Mouse (Mus musculus) megakaryocyte, embryonic 14.5 days (primary cell): ENCODE measurements at regions not wholly inside any gene's neighbourhood (a gene's known extent, or its start where the extent isn't known, plus 50 kb on each side); places are given as distances from the start of the nearest gene placed in this dataset.

Source experiments
- H3K27me3 ChIP-seq: replicated peaks from 2 replicates; pipeline ENCODE3; 2012; ENCODE audit warnings: inconsistent platforms
- H3K36me3 ChIP-seq: replicated peaks from 2 replicates; pipeline ENCODE3; 2012; ENCODE audit warnings: low read length, inconsistent platforms, mixed read lengths
- H3K4me1 ChIP-seq: 2 replicates; pipeline ENCODE4 v1.6.1; 2012; ENCODE audit warnings: inconsistent platforms
- H3K4me3 ChIP-seq: replicated peaks from 2 replicates; pipeline ENCODE3; 2012; ENCODE audit warnings: moderate library complexity, mild to moderate bottlenecking, inconsistent platforms
- H3K9me3 ChIP-seq: 2 replicates; pipeline ENCODE4 v1.6.1; 2012; ENCODE audit warnings: inconsistent platforms
- FLI1 ChIP-seq: IDR thresholded peaks from 2 replicates; pipeline ENCODE4 v1.6.1; 2012; ENCODE audit warnings: low read length, inconsistent platforms, mixed read lengths
- GATA1 ChIP-seq: IDR thresholded peaks from 3 replicates; pipeline ENCODE4 v1.6.1; 2012; ENCODE audit warnings: mixed read lengths, low read length, inconsistent platforms, borderline replicate concordance

DNA sequence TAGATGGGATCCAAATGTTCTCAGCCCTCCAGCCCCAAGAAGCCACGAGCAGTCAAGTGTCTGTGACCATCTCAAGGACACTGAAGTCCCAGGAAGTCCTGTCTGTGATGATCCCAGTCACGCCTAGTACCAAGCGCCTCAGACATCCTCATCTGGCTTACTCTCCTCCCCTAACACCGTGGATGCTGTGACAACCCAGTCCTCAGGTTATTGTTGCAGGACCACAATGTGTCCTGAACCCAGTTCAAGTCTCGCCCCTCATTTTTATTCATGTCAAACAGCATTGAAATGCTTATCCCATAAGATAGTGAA is 129.4 kb upstream of the Mvb12b start:
- no peaks in the 10 kb centered on the region for H3K36me3 ChIP-seq
- no peak overlapping the region for H3K4me3 ChIP-seq
- H3K27me3 ChIP-seq: peaks cover 20% of the 10 kb centered on the region
- peaks cover 14% of the 10 kb centered on the region for H3K9me3 ChIP-seq
- no peak for TF ChIP-seq FLI1
- no peak for TF ChIP-seq GATA1
- no peaks in the 10 kb centered on the region for H3K4me1 ChIP-seq

DNA sequence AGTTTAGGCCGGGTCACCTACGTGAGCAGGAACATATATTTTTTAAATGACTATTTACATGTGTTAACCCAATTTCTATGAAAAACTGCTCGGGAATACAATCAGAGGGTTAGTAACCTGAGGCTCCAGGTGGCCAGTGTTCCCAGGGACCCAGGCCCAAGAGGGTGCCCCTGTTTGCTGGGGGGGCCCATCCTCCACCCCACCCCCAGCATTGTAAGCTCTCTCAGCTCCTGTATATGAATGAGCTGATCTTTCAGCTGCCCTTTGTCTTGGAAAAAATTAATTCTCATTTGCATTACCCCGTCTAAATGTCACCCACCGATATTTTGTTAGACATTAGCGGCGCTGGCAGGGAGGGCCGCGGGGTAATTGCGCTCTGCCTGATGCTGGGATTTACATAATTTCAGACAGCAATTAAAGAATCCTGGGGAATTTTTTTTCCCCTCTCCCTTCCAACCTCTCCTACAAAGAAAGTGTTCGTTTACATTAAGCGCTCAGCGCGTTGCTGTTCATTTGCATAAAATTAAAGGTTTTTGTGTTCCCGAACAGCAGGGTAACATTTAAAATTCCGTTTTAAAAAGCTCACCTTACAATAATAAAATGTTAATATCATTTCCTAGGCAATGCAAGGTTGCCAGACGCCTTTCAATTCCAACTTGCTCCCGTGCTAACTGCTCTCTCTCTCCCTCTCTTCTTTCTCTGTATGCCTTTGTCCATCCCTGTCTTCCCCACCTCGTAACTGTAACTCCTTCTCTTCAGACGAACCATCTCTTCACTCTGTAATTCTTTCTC is 128.8 kb upstream of the Mvb12b start:
- Histone ChIP-seq H3K9me3 (peaks cover 12% of the 10 kb centered on the region; the same call in 1 of the 2 replicates), H3K4me1 (no peaks in the 10 kb centered on the region), H3K4me3 (no peak overlapping the region), H3K27me3 (peaks cover 22% of the 10 kb centered on the region), H3K36me3 (no peaks in the 10 kb centered on the region)
- TF ChIP-seq GATA1 (no peak), FLI1 (no peak)

DNA sequence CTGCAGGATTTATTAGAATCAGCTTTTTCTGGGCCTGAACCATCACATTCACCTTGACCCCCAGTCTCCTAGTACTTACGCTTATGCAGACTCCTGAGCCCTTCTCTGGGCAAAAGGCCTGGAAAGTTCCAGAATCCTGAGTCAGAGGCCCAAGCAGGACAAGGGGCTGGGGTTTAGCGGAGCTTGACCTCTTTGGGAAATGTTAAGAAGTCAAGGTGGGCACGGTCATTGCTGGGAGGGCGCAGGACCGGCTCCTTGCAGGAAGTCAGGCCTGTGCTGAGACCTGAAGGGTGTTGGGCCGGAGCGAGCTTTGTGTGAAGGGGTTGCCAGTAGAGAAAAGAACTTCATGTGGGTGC is 127.9 kb upstream of the Mvb12b start:
- Histone ChIP-seq H3K36me3 (no peaks in the 10 kb centered on the region), H3K4me1 (no peaks in the 10 kb centered on the region), H3K4me3 (no peak overlapping the region), H3K9me3 (peaks cover 8% of the 10 kb centered on the region; the same call in 1 of the 2 replicates), H3K27me3 (peaks cover 26% of the 10 kb centered on the region)
- no peak for TF ChIP-seq GATA1

DNA sequence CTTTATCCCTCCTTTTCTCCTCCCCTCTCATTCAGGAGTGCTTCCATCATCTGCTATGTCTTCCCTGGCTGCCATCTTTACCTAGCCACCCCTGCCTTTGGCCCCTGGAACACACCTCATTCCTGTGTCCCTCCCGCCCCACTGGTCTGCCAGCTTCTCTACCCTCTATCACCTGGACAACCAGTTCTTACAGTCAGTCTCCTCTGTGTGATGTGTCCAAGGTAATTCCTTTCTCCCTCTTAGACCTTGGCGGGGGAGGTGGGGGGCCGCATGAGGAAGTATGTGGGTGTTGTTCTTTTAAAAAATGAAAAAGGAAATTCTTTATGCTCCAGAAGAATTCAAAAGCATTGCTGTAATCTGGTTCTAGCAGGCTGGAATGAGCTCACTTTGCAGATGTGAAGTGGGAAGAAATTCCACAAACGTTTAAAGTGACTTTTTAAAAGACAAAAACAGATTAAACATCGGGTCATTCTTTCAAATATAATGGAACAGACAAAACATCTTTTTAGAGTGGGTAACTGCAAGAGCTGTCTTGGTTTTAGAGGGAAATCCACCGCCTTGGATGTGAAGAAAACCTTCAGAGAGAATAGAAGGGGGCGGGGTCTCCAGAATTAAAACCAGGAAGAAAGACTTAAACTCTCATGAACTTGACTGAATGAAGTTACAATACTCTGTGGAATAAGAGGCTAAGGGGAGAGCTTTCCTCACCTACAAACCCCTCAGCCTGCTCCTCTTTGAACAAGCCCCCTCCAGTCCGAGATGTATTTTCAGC is 127.3 kb upstream of the Mvb12b start:
- Histone ChIP-seq H3K4me1 (peaks cover 4% of the 10 kb centered on the region; the same call in 1 of the 2 replicates), H3K36me3 (no peaks in the 10 kb centered on the region), H3K9me3 (peaks cover 12% of the 10 kb centered on the region), H3K4me3 (no peak overlapping the region), H3K27me3 (peaks cover 29% of the 10 kb centered on the region)
- TF ChIP-seq GATA1 (no peak), FLI1 (no peak)

DNA sequence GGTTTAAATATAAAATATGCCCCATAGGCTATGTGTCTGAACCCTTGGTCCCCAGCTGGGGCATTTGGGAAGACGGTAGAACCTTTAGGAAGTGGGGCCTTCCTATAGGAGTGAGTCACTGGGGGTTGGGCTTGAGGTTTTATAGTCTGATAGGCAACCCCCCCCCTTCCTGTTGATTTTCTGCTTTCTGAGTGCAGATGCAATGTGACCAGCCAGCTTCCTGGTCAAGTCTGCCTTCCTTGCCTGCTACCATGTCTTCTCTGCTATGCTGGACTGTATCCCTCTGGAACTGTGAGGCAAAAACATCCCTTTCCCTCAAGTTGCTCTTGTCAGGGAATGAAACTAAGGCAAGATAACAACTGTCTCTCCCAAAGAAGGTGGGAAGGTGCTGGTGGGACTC is 122.4 kb upstream of the Mvb12b start:
- no peaks in the 10 kb centered on the region for H3K36me3 ChIP-seq
- H3K27me3 ChIP-seq: peaks cover 29% of the 10 kb centered on the region
- peaks cover 4% of the 10 kb centered on the region; the same call in 1 of the 2 replicates for H3K4me1 ChIP-seq
- TF ChIP-seq GATA1: no peak
- TF ChIP-seq FLI1: no peak
- peaks cover 13% of the 10 kb centered on the region for H3K9me3 ChIP-seq
- H3K4me3 ChIP-seq: no peak overlapping the region

DNA sequence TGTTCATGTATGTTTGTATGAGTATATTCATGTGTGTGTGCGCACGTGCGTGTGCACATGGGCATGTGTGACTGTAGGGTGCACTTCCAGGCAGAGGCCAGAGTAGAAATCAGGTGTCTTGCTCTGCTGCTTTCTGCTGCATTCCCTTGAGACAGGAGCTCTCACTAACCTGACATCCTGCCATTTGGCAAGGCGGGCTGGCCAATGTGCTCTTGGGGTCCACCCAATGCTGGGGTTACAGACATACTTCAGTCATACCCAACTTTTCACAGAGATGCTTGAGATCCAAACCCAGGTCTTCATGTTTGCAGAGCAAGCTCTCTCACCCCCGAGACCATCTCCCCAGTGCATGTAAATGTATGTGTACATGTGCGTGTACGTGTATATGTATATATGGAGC is 120.2 kb upstream of the Mvb12b start:
- H3K4me3 ChIP-seq: no peak overlapping the region
- peaks cover 20% of the 10 kb centered on the region for H3K27me3 ChIP-seq
- no peaks in the 10 kb centered on the region for H3K36me3 ChIP-seq
- no peak for TF ChIP-seq FLI1
- TF ChIP-seq GATA1: no peak
- peaks cover 4% of the 10 kb centered on the region; the same call in 1 of the 2 replicates for H3K4me1 ChIP-seq
- H3K9me3 ChIP-seq: peaks cover 15% of the 10 kb centered on the region

DNA sequence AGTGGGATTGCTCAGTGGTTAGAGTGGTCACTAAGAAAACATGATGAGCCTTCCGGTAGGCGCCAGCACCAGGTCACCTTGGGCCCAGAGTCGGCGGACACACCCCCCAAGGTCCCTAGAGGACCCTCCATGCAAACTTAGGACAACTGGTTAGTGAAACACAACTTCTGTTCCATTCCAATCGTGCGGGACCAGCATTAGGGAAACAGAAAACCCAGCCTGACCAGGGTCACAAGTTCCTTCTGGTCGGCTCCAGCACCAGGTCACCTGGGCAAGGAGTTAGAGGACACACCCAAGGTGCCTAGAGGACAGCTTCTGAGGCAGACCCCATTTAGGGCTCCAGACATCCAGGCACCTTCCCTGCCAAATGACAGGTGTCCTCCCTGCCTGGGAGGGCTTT is 109.4 kb upstream of the Mvb12b start:
- Histone ChIP-seq H3K36me3 (no peaks in the 10 kb centered on the region), H3K4me1 (no peaks in the 10 kb centered on the region), H3K9me3 (peaks cover 24% of the 10 kb centered on the region), H3K4me3 (no peak overlapping the region), H3K27me3 (peaks cover 6% of the 10 kb centered on the region)
- TF ChIP-seq GATA1 (no peak), FLI1 (no peak)

DNA sequence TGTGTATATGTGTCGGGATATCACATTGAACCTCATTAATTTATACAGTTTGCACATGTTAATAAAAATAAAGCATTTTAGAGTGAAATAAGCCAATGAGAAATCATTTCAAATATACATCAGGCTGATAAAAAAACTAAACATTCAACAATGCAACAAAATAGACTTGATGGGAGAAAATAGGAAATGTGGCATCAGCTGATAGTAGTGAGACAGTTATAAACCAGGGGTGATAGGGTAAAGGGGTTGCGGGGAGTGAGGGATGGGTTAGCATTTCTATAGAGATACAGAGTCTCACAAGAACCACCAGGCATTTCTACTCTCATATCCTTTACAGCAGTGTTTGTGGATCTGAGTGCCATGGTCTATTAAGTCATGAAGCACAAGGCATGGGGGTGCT is 108.6 kb upstream of the Mvb12b start:
- TF ChIP-seq GATA1: no peak
- TF ChIP-seq FLI1: no peak
- peaks cover 32% of the 10 kb centered on the region for H3K9me3 ChIP-seq
- no peak overlapping the region for H3K4me3 ChIP-seq
- H3K36me3 ChIP-seq: no peaks in the 10 kb centered on the region
- no peaks in the 10 kb centered on the region for H3K4me1 ChIP-seq
- H3K27me3 ChIP-seq: peaks cover 12% of the 10 kb centered on the region

DNA sequence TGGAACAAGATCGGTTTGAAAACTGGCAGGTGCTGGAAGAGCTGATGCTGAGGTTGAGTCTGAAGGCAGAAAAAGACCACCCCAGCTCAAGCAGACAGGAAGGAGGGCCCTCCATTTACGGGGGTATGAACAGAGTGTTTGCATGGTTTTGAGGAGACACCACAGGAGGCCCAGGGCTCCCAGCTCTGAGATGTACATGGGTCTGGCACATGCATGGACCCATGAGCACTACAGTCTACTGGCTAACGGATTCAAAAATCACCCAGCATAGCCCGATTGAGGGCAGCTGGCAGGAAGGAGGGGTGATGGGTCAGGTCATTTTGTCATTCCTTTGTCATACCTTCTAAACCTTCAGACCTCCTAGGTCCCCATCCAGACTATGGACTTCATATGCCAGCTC is 103.6 kb upstream of the Mvb12b start:
- Histone ChIP-seq H3K36me3 (no peaks in the 10 kb centered on the region), H3K4me3 (no peak overlapping the region), H3K9me3 (peaks cover 32% of the 10 kb centered on the region), H3K4me1 (no peaks in the 10 kb centered on the region), H3K27me3 (peaks cover 43% of the 10 kb centered on the region)
- TF ChIP-seq FLI1 (no peak), GATA1 (no peak)

DNA sequence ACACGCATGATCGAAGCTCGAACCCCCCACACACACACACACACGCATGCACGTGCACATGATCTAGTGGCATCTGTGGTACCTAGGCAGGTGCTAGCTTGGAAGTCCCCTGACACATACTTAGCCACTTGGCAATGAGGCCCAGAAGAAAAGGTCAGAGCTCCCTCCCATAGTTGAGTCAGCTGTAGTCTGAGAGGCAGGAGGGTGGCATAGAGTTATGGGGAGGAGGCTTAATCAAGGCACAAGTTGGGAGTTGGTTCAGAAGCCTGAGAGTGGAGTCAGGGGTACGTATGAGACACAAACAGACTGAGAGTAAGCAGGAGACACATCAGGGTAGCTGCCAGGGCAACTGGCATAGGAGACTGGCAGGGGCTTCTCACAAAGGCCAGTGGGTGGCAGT is 103.0 kb upstream of the Mvb12b start:
- peaks cover 32% of the 10 kb centered on the region for H3K9me3 ChIP-seq
- no peaks in the 10 kb centered on the region for H3K4me1 ChIP-seq
- TF ChIP-seq GATA1 (no peak), FLI1 (no peak)
- H3K36me3 ChIP-seq: no peaks in the 10 kb centered on the region
- H3K27me3 ChIP-seq: peaks cover 43% of the 10 kb centered on the region
- H3K4me3 ChIP-seq: no peak overlapping the region
